Mouse (Mus musculus) ES-E14 (cell line): ENCODE measurements at regions not wholly inside any gene's neighbourhood (a gene's known extent, or its start where the extent isn't known, plus 50 kb on each side); places are given as distances from the start of the nearest gene placed in this dataset.
"Not testable (repeated sequence)": the region's sequence is repeated elsewhere in the genome, so short reads cannot be mapped to it uniquely, and the experiment has no call there.

ENCODE experiments used
- DNase-seq: peaks from one replicate; pipeline ENCODE4 v3.0.0-alpha.2; 2013; ENCODE audit warnings: low read depth, low spot score
- H3K27ac ChIP-seq: 2 replicates; pipeline ENCODE4 v1.5.1; 2012; ENCODE audit warnings: low read depth, mild to moderate bottlenecking, low read length, moderate library complexity, mixed read lengths; ENCODE audit not compliant: poor library complexity, insufficient read depth, severe bottlenecking
- H3K36me3 ChIP-seq: 2 replicates; pipeline ENCODE4 v1.6.1; 2012; ENCODE audit warnings: mild to moderate bottlenecking, low read length, moderate library complexity, mixed read lengths; ENCODE audit not compliant: control insufficient read depth, poor library complexity, insufficient read depth, severe bottlenecking
- H3K4me1 ChIP-seq, 2 experiments: fragments of 150-350 bp in 1 of 2; sonication (generic) in 1 of 2; 2 replicates each; pipeline ENCODE4 v1.6.1; 2012; ENCODE audit warnings: low read length in 2 of 2, mild to moderate bottlenecking in 1 of 2, mixed read lengths in 1 of 2; ENCODE audit not compliant: control insufficient read depth in 2 of 2, insufficient read depth in 2 of 2, poor library complexity in 1 of 2
- H3K4me3 ChIP-seq, 2 experiments: fragments of 150-350 bp in 1 of 2; sonication (generic) in 1 of 2; 2 replicates each; pipeline ENCODE4 v1.5.1; 2012; ENCODE audit warnings: low read length in 2 of 2, low read depth in 1 of 2, mild to moderate bottlenecking in 1 of 2, mixed read lengths in 1 of 2; ENCODE audit not compliant: insufficient read depth in 1 of 2, poor library complexity in 1 of 2, severe bottlenecking in 1 of 2
- H3K9ac ChIP-seq: 2 replicates; pipeline ENCODE4 v1.6.1; 2012; ENCODE audit warnings: low read depth, mild to moderate bottlenecking, low read length, mixed read lengths; ENCODE audit not compliant: poor library complexity, insufficient read depth, severe bottlenecking
- H3K9me3 ChIP-seq: fragments of 150-350 bp; sonication (generic); 2 replicates; pipeline ENCODE4 v1.6.1; 2012; ENCODE audit warnings: low read depth, mild to moderate bottlenecking, low read length; ENCODE audit not compliant: control insufficient read depth, insufficient read depth
- CHD2 ChIP-seq: IDR thresholded peaks from 2 replicates; pipeline ENCODE4 v1.6.1; 2014; ENCODE audit warnings: mild to moderate bottlenecking, low read depth, low read length, inconsistent platforms
- HCFC1 ChIP-seq: IDR thresholded peaks from 2 replicates; pipeline ENCODE4 v1.6.1; 2012; ENCODE audit warnings: low read length, inconsistent platforms, borderline replicate concordance; ENCODE audit not compliant: insufficient read depth
- MAFK ChIP-seq: IDR thresholded peaks from 2 replicates; pipeline ENCODE4 v1.6.1; 2014; ENCODE audit warnings: mild to moderate bottlenecking, low read depth, low read length, inconsistent platforms; ENCODE audit not compliant: insufficient read depth
- ZC3H11A ChIP-seq: IDR thresholded peaks from 2 replicates; pipeline ENCODE4 v1.6.1; 2012; ENCODE audit warnings: low read depth, mild to moderate bottlenecking, inconsistent platforms, low read length, borderline replicate concordance
- ZNF384 ChIP-seq: IDR thresholded peaks from 2 replicates; pipeline ENCODE4 v1.6.1; 2012; ENCODE audit warnings: low read depth, low read length, inconsistent platforms
- in situ Hi-C, 2 experiments: fragments of 600-800 bp; cut with MboI; formaldehyde crosslinking; loops; one replicate each; pipeline ENCODE4 v1.15.1; 2025; ENCODE audit warnings: low sequenced_read_pairs in 2 of 2, inconsistent platforms in 1 of 2; ENCODE audit not compliant: unreplicated experiment in 2 of 2

DNA sequence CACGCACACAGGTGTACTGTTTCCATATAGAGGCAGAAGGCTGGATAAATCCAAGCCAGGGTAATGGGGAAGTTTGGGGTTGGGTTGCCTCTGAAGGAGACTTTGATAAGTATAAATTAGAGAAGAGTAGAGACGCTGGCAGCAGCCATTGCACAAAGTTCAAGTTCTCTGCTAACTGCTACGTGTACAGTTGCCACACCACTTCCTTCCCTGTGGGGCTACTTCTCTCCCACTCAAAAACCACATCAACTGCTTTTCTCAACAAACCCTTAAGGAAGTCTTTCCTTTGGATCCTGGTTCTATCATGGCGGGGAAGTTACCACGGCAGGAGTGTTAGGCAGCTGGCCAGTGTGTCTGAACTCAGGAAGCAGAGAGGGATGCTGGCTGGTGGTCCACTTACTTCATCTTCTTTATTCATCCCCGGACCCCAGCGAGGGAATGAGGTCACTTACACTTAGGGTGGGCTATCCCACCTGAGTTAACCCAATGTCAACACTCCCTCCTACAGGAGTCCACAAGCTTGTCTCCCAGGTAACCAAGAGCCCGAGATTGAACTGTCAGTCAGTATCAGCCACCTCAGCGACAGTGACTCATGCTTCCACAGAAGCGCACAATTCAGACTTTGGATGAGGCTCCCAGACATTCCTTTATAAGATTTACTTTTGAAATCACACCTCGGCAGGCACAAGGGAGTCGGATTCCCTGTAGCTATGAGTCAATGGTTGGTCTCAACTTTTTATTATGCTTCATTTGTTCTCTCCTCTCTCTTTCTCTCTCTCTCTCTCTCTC lies 84.3 kb downstream of the Rassf10 start:
- in situ Hi-C loops: no loop called here
- Histone ChIP-seq H3K36me3 (no peaks in the 10 kb centered on the region), H3K4me1 (peaks cover 5 to 24% of the 10 kb centered on the region in 2 experiments; a peak in 3 of 4 replicates), H3K9ac (no peak overlapping the region), H3K9me3 (no peaks in the 10 kb centered on the region), H3K4me3 (no peak overlapping the region), H3K27ac (no peak overlapping the region)
- DNase-seq: no peak
- TF ChIP-seq HCFC1: no peak

DNA sequence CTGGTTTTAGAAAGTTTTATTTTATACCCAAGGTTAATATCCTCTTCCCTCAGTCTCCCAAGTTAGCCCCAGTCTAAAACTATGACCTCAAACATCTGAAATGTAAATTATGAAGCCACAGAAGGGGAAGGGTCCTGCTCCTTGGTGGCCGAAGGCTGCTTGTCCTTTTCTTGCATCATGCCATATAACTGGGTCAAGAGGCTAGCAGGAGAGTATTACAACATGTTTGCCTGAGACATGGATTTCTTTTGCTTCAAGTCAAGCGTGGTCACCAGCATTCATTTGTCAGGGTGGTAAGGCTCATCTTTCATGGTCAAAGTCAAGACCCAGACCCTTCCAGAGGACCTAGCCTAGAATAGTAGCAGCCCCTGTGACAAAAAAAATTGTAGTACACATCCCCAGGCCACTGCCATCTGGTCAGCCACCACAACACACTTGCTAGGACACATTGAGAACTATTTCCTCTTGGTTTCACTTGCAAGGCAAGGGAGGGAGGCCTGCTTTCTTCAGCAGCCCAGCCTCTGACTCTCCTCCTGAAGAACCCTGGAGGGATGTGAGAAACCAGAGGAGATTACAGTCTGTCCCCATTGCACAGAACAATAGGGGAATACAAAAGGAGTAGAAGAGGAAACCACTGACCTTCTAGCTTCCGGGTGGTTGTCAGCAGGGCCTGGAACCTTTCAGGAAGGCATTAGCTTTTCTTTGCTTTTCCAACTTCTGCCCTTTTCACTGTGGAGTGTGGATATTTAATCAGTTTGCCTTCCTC lies 85.3 kb downstream of the Rassf10 start:
- DNase-seq: no peak
- no peaks in the 10 kb centered on the region for H3K36me3 ChIP-seq
- H3K9ac ChIP-seq: no peak overlapping the region
- peak overlapping the region; percentile 61; the same call in 1 of the 2 replicates for H3K27ac ChIP-seq
- TF ChIP-seq HCFC1 (no peak), MAFK (no peak), ZNF384 (no peak)
- H3K9me3 ChIP-seq: peaks cover under 1% of the 10 kb centered on the region; the same call in 1 of the 2 replicates
- H3K4me3 ChIP-seq: no peak overlapping the region
- in situ Hi-C loops: no loop called here
- H3K4me1 ChIP-seq: peaks cover 5 to 24% of the 10 kb centered on the region in 2 experiments; a peak in 3 of 4 replicates

DNA sequence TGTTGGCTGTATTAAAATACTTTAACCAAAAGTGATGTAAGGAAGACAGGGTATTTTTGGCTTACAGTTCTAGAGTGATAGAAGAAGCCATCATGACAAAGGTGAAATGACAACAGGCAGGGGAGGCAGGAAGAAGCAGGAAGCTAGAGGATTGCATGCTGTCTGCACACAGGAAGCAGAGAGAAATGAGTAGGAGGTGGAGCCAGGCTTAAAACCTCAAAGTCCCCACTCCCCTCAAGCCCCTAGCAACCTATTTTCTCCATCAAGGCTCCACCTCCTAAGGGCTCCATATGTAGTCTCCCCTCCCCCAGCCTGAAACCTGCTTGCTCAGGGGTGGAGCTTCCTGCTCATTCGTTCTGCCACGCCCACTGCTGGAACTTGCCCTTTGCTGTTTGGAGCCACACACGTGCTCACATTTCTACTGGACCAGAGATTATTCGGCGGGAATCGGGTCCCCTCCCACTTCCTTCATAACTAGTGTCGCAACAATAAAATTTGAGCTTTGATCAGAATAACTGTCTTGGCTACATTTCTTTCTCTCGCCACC lies 91.9 kb downstream of the Rassf10 start:
- H3K9me3 ChIP-seq, H3K4me3 ChIP-seq, in situ Hi-C loops, DNase-seq, H3K27ac ChIP-seq, H3K36me3 ChIP-seq, H3K9ac ChIP-seq: not testable (repeated sequence)
- peaks cover 10 to 24% of the 10 kb centered on the region in 2 experiments for H3K4me1 ChIP-seq

DNA sequence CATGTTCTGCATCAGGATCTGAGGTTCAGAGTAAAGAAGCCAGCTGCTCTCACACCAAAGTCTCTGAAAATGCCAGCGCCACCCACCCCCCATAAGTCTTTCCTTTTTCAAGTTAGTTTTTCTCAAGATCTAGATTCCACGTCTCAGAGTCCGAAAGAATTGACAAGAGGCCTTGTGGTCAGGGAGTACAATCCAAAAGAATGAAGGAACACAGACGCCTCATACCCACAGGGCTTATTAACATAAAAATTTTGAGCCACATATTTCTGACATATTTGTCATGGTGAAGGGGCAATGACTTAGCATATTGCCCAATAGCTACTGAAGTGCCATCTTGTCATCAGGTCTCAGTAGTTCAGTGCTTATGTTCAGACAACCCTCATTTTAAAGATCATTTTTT lies 92.6 kb downstream of the Rassf10 start:
- Histone ChIP-seq H3K9ac (no peak overlapping the region), H3K36me3 (no peaks in the 10 kb centered on the region), H3K27ac (no peak overlapping the region), H3K4me3 (no peak overlapping the region), H3K9me3 (peaks cover 3% of the 10 kb centered on the region; the same call in 1 of the 2 replicates), H3K4me1 (peaks cover 10 to 21% of the 10 kb centered on the region in 2 experiments)
- no peak for TF ChIP-seq CHD2
- no peak for TF ChIP-seq ZC3H11A
- TF ChIP-seq HCFC1: no peak
- TF ChIP-seq ZNF384: no peak
- TF ChIP-seq MAFK: no peak
- DNase-seq: no peak
- in situ Hi-C loops: no loop called here
